Comparison of ENCODE assay signal across 9 mouse cellular contexts in the genomic region with DNA sequence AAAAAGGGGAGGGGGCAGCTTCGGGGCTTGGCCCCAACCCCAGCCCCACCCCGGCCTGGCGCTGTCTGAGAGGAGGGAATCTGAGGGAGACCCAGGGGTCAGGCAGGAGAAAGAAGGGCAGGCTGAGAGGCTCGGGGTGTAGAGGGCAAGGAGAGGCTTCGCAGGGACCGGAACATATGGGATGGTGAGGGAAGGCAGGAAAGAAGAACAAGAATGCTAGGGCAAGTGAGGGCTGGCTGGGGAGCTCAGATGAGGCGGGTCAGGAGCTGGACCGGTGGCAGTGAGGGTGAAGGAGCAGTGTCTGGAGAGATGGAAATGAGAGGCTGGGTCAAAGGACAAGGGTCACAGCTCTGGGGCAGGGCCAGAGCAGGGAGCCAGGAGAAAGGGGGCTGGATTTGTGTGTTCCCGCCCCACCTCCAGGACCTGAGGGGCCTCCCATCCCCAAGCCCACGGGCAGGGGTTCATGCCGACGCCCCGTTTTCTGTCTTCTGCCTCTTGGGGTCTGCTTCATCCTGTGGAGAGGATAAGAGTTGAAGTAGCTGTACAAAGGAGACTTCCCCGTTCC. TPM values are rescaled to one million over a fixed set of nuclear protein-coding genes. Genes with fewer than 3 reads are reported as not detected.
DNase-seq lines count a peak whose midpoint lies in the region; ATAC-seq and TF ChIP-seq lines count a peak whose summit lies in the region.
"Had no signal": no experiment of that assay in that cellular context is flagged by ENCODE, and none has a peak within 500 bp of the region (broad histone marks: within the 10 kb centered on the region; RNA-seq: fewer than 3 reads in every experiment).

No protein-coding gene starts in this region.

- no peak overlapping the region; the same call in 1 of the 2 replicates for H3K4me2 ChIP-seq in forebrain, postnatal 0 days (ENCODE audit: low read depth)
- peak overlapping the region; percentile 100; the same call in 1 of the 2 replicates for H3K4me2 ChIP-seq in hindbrain, embryonic 12.5 days (replicated peaks)
- no peak overlapping the region for H3K4me2 ChIP-seq in limb, embryonic 15.5 days

- no peak for TF ChIP-seq POLR2A in bone marrow macrophage, adult 2 months (IDR thresholded peaks at IDR 0.05; ENCODE audit: borderline replicate concordance, low read depth, low read length)

- H3K36me3 ChIP-seq in forebrain, embryonic 10.5 days (replicated peaks) = peaks cover 31% of the 10 kb centered on the region
- H3K36me3 ChIP-seq in forebrain, postnatal 0 days (ENCODE audit: insufficient read depth) = peaks cover 23% of the 10 kb centered on the region
- peaks cover 21% of the 10 kb centered on the region for H3K36me3 ChIP-seq in hindbrain, embryonic 12.5 days
- H3K36me3 ChIP-seq in limb, embryonic 15.5 days = peaks cover 31% of the 10 kb centered on the region

- H3K4me1 ChIP-seq in forebrain, embryonic 10.5 days = peaks cover 74% of the 10 kb centered on the region
- no peaks in the 10 kb centered on the region for H3K4me1 ChIP-seq in forebrain, postnatal 0 days (ENCODE audit: insufficient read depth)
- peaks cover 35% of the 10 kb centered on the region for H3K4me1 ChIP-seq in bone marrow macrophage, adult 2 months (ENCODE audit: control insufficient read depth, insufficient read depth, low read length)
- peaks cover 47% of the 10 kb centered on the region for H3K4me1 ChIP-seq in hindbrain, embryonic 12.5 days
- H3K4me1 ChIP-seq in limb, embryonic 15.5 days = peaks cover 55% of the 10 kb centered on the region

- peak overlapping the region; percentile 66; the same call in 1 of the 2 replicates for H3K4me3 ChIP-seq in forebrain, embryonic 10.5 days
- no peak overlapping the region for H3K4me3 ChIP-seq in forebrain, postnatal 0 days (ENCODE audit: low read depth, low read length)
- no peak overlapping the region for H3K4me3 ChIP-seq in bone marrow macrophage, adult 2 months (ENCODE audit: insufficient read depth, low read length)
- no peak overlapping the region for H3K4me3 ChIP-seq in hindbrain, embryonic 12.5 days
- no peak overlapping the region for H3K4me3 ChIP-seq in limb, embryonic 15.5 days
- H3K4me3 ChIP-seq in gastrocnemius, adult 2 months = no peak overlapping the region

- no peak for TF ChIP-seq CTCF in forebrain, postnatal 0 days (IDR thresholded peaks at IDR 0.05; ENCODE audit: low read depth)
- no peak for TF ChIP-seq CTCF in bone marrow macrophage, adult 2 months (IDR thresholded peaks at IDR 0.05; ENCODE audit: low read depth, low read length)
- no peak for TF ChIP-seq CTCF in gastrocnemius, adult 2 months (IDR thresholded peaks at IDR 0.05)

- H3K9me3 ChIP-seq in forebrain, embryonic 10.5 days = no peaks in the 10 kb centered on the region
- H3K9me3 ChIP-seq in forebrain, postnatal 0 days (ENCODE audit: low read length) = no peaks in the 10 kb centered on the region
- H3K9me3 ChIP-seq in hindbrain, embryonic 12.5 days (replicated peaks) = no peaks in the 10 kb centered on the region
- no peaks in the 10 kb centered on the region for H3K9me3 ChIP-seq in limb, embryonic 15.5 days

- ATAC-seq in forebrain, postnatal 0 days = no peak
- ATAC-seq in hindbrain, embryonic 12.5 days (ENCODE audit: low FRiP score) = no peak
- ATAC-seq in limb, embryonic 15.5 days (ENCODE audit: insufficient number of reproducible peaks, low FRiP score, low TSS enrichment, low read depth) = no peak
- ATAC-seq in CD4-positive, CD25-positive, alpha-beta regulatory T cell, adult 4 months = no peak

- no peak overlapping the region for H3K9ac ChIP-seq in forebrain, postnatal 0 days
- H3K9ac ChIP-seq in hindbrain, embryonic 12.5 days = peak overlapping the region; percentile 49; the same call in 1 of the 2 replicates
- H3K9ac ChIP-seq in limb, embryonic 15.5 days = no peak overlapping the region

- WGBS in forebrain, embryonic 10.5 days = 61% methylated on average over 14 of the region's 14 CpGs
- WGBS in forebrain, postnatal 0 days = 73% methylated on average over 14 of the region's 14 CpGs
- WGBS in hindbrain, embryonic 12.5 days = 56% methylated on average over 14 of the region's 14 CpGs
- 78% methylated on average over 14 of the region's 14 CpGs for WGBS in limb, embryonic 15.5 days

- H3K27ac ChIP-seq in forebrain, embryonic 10.5 days = peak overlapping the region; percentile 54
- H3K27ac ChIP-seq in forebrain, postnatal 0 days (ENCODE audit: low read depth, low read length) = no peak overlapping the region
- H3K27ac ChIP-seq in bone marrow macrophage, adult 2 months (ENCODE audit: insufficient read depth, low read depth, low read length) = peak overlapping the region; percentile 50
- H3K27ac ChIP-seq in hindbrain, embryonic 12.5 days = peak overlapping the region; percentile 100
- H3K27ac ChIP-seq in limb, embryonic 15.5 days = peak overlapping the region; percentile 50; the same call in 1 of the 2 replicates
- no peak overlapping the region for H3K27ac ChIP-seq in gastrocnemius, adult 2 months

- H3K27me3 ChIP-seq in forebrain, embryonic 10.5 days (ENCODE audit: poor library complexity, severe bottlenecking) = peaks cover 47% of the 10 kb centered on the region
- no peaks in the 10 kb centered on the region for H3K27me3 ChIP-seq in forebrain, postnatal 0 days (ENCODE audit: insufficient read depth, low read length)
- H3K27me3 ChIP-seq in hindbrain, embryonic 12.5 days = peaks cover 14% of the 10 kb centered on the region
- peaks cover 9% of the 10 kb centered on the region for H3K27me3 ChIP-seq in limb, embryonic 15.5 days

- no peak for DNase-seq in forebrain, embryonic 10.5 days (ENCODE audit: extremely low spot score, low spot score)
- DNase-seq in forebrain, postnatal 0 days = no peak
- no peak for DNase-seq in urinary bladder, adult 2 months (ENCODE audit: low spot score)
- no peak for DNase-seq in gastrocnemius, adult 2 months
- DNase-seq: adrenal gland, postnatal 10 days had no signal

- intact Hi-C loops in gastrocnemius, adult 2 months (cut with DNase I) = no loop called here

RNA-seq across cellular contexts. Expression of gene Lag3, which starts 2.3 kb away (rescaled TPM):
- 0.76 and 0.88 TPM in 2 replicates for polyA plus RNA-seq in forebrain, embryonic 10.5 days (2016; fragmentation: Nextera tagmentation; extraction: Ambion mirVana)
- total RNA-seq in forebrain, postnatal 0 days (2014; rRNA removed) = 1.9 and 2.4 TPM in 2 replicates
- polyA plus RNA-seq in forebrain, postnatal 0 days (2015; fragmentation: Nextera tagmentation; extraction: Ambion mirVana) = 2.6 and 3.9 TPM in 2 replicates
- polyA plus RNA-seq in bone marrow macrophage, adult 2 months (2012; ENCODE audit: insufficient read depth, insufficient read length, missing spikeins) = 0.44 TPM in 1 of 2 replicates, not detected in the other
- polyA plus RNA-seq in hindbrain, embryonic 12.5 days (2016; fragmentation: Nextera tagmentation; extraction: Ambion mirVana) = 1.9 and 2.1 TPM in 2 replicates
- polyA plus RNA-seq in limb, embryonic 15.5 days (2015; fragmentation: Nextera tagmentation; extraction: Ambion mirVana) = 2.3 TPM in 2 replicates
- 1.3 and 1.9 TPM in 2 replicates for polyA plus RNA-seq in urinary bladder, adult 2 months (2012; rRNA removed)
- total RNA-seq in gastrocnemius, adult 2 months (2021) = under 1 TPM; 0.11 to 0.13 TPM
- 10 to 100 TPM; 19.0 to 29.0 TPM for polyA plus RNA-seq in CD4-positive, CD25-positive, alpha-beta regulatory T cell, adult 4 months (2017; shearing (Covaris generic))

RNA-seq across cellular contexts. Expression of gene Ptms, which starts 6.1 kb away (rescaled TPM):
- 218 and 224 TPM in 2 replicates for polyA plus RNA-seq in forebrain, embryonic 10.5 days (2016; fragmentation: Nextera tagmentation; extraction: Ambion mirVana)
- 722 and 784 TPM in 2 replicates for total RNA-seq in forebrain, postnatal 0 days (2014; rRNA removed)
- polyA plus RNA-seq in forebrain, postnatal 0 days (2015; fragmentation: Nextera tagmentation; extraction: Ambion mirVana) = 1,090 and 1,099 TPM in 2 replicates
- polyA plus RNA-seq in bone marrow macrophage, adult 2 months (2012; ENCODE audit: insufficient read depth, insufficient read length, missing spikeins) = 820 and 821 TPM in 2 replicates
- polyA plus RNA-seq in hindbrain, embryonic 12.5 days (2016; fragmentation: Nextera tagmentation; extraction: Ambion mirVana) = 637 and 707 TPM in 2 replicates
- 241 and 331 TPM in 2 replicates for polyA plus RNA-seq in limb, embryonic 15.5 days (2015; fragmentation: Nextera tagmentation; extraction: Ambion mirVana)
- 807 and 1,011 TPM in 2 replicates for polyA plus RNA-seq in urinary bladder, adult 2 months (2012; rRNA removed)
- 10 to 100 TPM; 65.5 to 99.4 TPM for total RNA-seq in gastrocnemius, adult 2 months (2021)
- 10 to 100 TPM in 1 of 2 experiments, 1 to 10 TPM in 1; 5.4 to 10.6 TPM for polyA plus RNA-seq in CD4-positive, CD25-positive, alpha-beta regulatory T cell, adult 4 months (2017; shearing (Covaris generic))

RNA-seq across cellular contexts. Expression of gene Mlf2, which starts 17.4 kb away (rescaled TPM):
- polyA plus RNA-seq in forebrain, embryonic 10.5 days (2016; fragmentation: Nextera tagmentation; extraction: Ambion mirVana) = 388 and 398 TPM in 2 replicates
- 432 and 471 TPM in 2 replicates for total RNA-seq in forebrain, postnatal 0 days (2014; rRNA removed)
- polyA plus RNA-seq in forebrain, postnatal 0 days (2015; fragmentation: Nextera tagmentation; extraction: Ambion mirVana) = 665 and 718 TPM in 2 replicates
- 186 and 188 TPM in 2 replicates for polyA plus RNA-seq in bone marrow macrophage, adult 2 months (2012; ENCODE audit: insufficient read depth, insufficient read length, missing spikeins)
- polyA plus RNA-seq in hindbrain, embryonic 12.5 days (2016; fragmentation: Nextera tagmentation; extraction: Ambion mirVana) = 462 and 488 TPM in 2 replicates
- 352 and 365 TPM in 2 replicates for polyA plus RNA-seq in limb, embryonic 15.5 days (2015; fragmentation: Nextera tagmentation; extraction: Ambion mirVana)
- polyA plus RNA-seq in urinary bladder, adult 2 months (2012; rRNA removed) = 273 and 291 TPM in 2 replicates
- total RNA-seq in gastrocnemius, adult 2 months (2021) = 100 to 1,000 TPM; 202 to 204 TPM
- 10 to 100 TPM; 39.0 to 40.7 TPM for polyA plus RNA-seq in CD4-positive, CD25-positive, alpha-beta regulatory T cell, adult 4 months (2017; shearing (Covaris generic))

RNA-seq across cellular contexts. Expression of gene Cd4, which starts 25.8 kb away (rescaled TPM):
- 0.17 TPM in 1 of 2 replicates, not detected in the other for polyA plus RNA-seq in forebrain, embryonic 10.5 days (2016; fragmentation: Nextera tagmentation; extraction: Ambion mirVana)
- total RNA-seq in forebrain, postnatal 0 days (2014; rRNA removed) = 0.57 and 0.69 TPM in 2 replicates
- polyA plus RNA-seq in forebrain, postnatal 0 days (2015; fragmentation: Nextera tagmentation; extraction: Ambion mirVana) = 0.25 and 0.72 TPM in 2 replicates
- polyA plus RNA-seq in bone marrow macrophage, adult 2 months (2012; ENCODE audit: insufficient read depth, insufficient read length, missing spikeins) = 20.6 and 23.4 TPM in 2 replicates
- polyA plus RNA-seq in hindbrain, embryonic 12.5 days (2016; fragmentation: Nextera tagmentation; extraction: Ambion mirVana) = 0.06 TPM in 1 of 2 replicates, not detected in the other
- polyA plus RNA-seq in limb, embryonic 15.5 days (2015; fragmentation: Nextera tagmentation; extraction: Ambion mirVana) = 0.24 and 0.31 TPM in 2 replicates
- polyA plus RNA-seq in urinary bladder, adult 2 months (2012; rRNA removed) = 1.3 and 2.1 TPM in 2 replicates
- not detected for total RNA-seq in gastrocnemius, adult 2 months (2021)
- polyA plus RNA-seq in CD4-positive, CD25-positive, alpha-beta regulatory T cell, adult 4 months (2017; shearing (Covaris generic)) = 100 to 1,000 TPM; 268 to 648 TPM

RNA-seq across cellular contexts. Expression of gene Gpr162, which starts 50.0 kb away (rescaled TPM):
- polyA plus RNA-seq in forebrain, embryonic 10.5 days (2016; fragmentation: Nextera tagmentation; extraction: Ambion mirVana) = 2.1 and 2.5 TPM in 2 replicates
- total RNA-seq in forebrain, postnatal 0 days (2014; rRNA removed) = 154 and 160 TPM in 2 replicates
- polyA plus RNA-seq in forebrain, postnatal 0 days (2015; fragmentation: Nextera tagmentation; extraction: Ambion mirVana) = 30.3 and 38.1 TPM in 2 replicates
- polyA plus RNA-seq in bone marrow macrophage, adult 2 months (2012; ENCODE audit: insufficient read depth, insufficient read length, missing spikeins) = 43.3 and 52.6 TPM in 2 replicates
- 11.3 and 12.7 TPM in 2 replicates for polyA plus RNA-seq in hindbrain, embryonic 12.5 days (2016; fragmentation: Nextera tagmentation; extraction: Ambion mirVana)
- polyA plus RNA-seq in limb, embryonic 15.5 days (2015; fragmentation: Nextera tagmentation; extraction: Ambion mirVana) = 1.6 and 2.9 TPM in 2 replicates
- polyA plus RNA-seq in urinary bladder, adult 2 months (2012; rRNA removed) = 0.94 and 0.99 TPM in 2 replicates
- total RNA-seq in gastrocnemius, adult 2 months (2021) = not detected
- not detected for polyA plus RNA-seq in CD4-positive, CD25-positive, alpha-beta regulatory T cell, adult 4 months (2017; shearing (Covaris generic))

Comparison
In these comparisons a context has a peak if more than half of its experiments do, and no peak if none do; other contexts are left out.
1. H3K27ac ChIP-seq: peak in forebrain, embryonic 10.5 days (single experiment), bone marrow macrophage, adult 2 months (single experiment), hindbrain, embryonic 12.5 days (single experiment) and limb, embryonic 15.5 days (single experiment); none in forebrain, postnatal 0 days (single experiment) and gastrocnemius, adult 2 months (single experiment).
2. RNA of gene Ptms, which starts 6.1 kb away (polyA plus RNA-seq): 1,090 to 1,099 TPM in forebrain, postnatal 0 days, 820 to 821 TPM in bone marrow macrophage, adult 2 months, 807 to 1,011 TPM in urinary bladder, adult 2 months, 637 to 707 TPM in hindbrain, embryonic 12.5 days, 241 to 331 TPM in limb, embryonic 15.5 days and 218 to 224 TPM in forebrain, embryonic 10.5 days; 5.4 to 10.6 TPM in CD4-positive, CD25-positive, alpha-beta regulatory T cell, adult 4 months; every median in the first group is over 10 times any median in the second.